Mouse (Mus musculus): ENCODE measurements around the gene Tas2r106. TPM values are rescaled to one million over a fixed set of nuclear protein-coding genes. Genes with fewer than 3 reads are reported as not detected.

Gene Tas2r106
- total RNA-seq (2023; ENCODE audit: inconsistent age), result not detected in 4 replicates

DNA sequence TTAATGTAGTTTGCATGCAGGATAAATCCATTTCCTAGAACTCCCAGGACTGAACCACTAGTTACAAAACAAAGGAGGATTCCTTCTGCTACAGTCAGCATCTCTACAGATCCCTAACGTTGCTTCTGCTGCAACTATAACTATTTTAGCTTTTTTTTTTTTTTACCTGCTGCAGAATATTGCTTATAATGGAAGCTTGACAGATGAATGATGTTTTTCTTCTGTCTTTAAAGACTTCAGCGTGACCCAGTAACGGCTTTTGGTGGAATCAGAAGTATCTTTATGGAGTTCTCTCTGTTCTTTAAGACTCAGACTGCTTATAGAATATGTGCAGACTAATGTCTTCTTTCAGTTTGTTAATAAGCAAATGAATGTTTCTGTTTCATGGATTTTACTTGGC is at the start of gene Tas2r106:
TSS of gene Tas2r106 (minus strand) at position 101 of the 400 bp plus-strand sequence.

DNA sequence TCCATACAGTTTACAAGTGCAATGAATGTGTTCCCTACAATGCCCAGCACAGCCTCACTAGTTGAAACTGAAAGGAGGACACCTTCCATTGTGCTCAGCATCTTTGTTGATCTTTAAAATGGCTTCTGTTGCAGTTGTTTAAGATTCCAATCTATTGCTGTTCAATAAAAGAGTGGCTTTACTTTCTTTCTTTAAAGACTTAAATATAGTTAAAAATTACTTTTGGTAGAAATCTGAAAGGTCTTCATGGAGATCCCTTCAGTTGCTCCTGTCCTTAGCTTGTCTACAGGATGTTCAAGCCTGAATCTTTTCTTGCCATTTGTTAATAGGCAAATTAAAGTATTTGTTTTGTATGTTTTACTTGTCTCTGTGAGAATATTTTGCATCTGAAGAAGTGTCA is 11.3 kb upstream of the Tas2r106 start, which contains the start of gene Tas2r114:
TSS of gene Tas2r114 (minus strand) at position 101 of the 400 bp plus-strand sequence.

DNA sequence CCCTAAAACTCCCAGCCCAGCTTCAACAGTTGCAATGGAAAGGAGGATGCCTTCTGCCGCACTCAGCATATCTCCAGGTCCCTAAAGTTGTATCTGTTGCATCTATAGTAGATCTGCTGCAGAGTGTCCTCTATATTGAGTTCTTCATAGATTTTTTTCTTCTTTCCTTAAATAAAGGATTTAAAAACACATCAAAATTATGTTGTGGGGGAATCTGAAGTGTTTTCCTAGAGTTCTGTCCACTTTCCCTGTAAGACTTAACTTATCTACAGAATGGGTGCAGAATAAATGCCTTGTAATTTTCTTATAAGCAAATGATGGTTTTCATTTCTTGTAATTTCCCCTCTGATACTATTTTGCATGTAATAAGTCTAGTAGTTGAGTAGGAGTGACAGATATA is 8.7 kb upstream of the Tas2r106 start, which contains the start of gene Tas2r105:
TSS of gene Tas2r105 (minus strand) at position 101 of the 400 bp plus-strand sequence.

GRCm38 (mm10) chr6:131685644-131686043 is 7.0 kb upstream of the Tas2r106 start, which contains the start of gene Tas2r104:
Gene Tas2r104 (minus strand): TSS chr6:131685744.

DNA sequence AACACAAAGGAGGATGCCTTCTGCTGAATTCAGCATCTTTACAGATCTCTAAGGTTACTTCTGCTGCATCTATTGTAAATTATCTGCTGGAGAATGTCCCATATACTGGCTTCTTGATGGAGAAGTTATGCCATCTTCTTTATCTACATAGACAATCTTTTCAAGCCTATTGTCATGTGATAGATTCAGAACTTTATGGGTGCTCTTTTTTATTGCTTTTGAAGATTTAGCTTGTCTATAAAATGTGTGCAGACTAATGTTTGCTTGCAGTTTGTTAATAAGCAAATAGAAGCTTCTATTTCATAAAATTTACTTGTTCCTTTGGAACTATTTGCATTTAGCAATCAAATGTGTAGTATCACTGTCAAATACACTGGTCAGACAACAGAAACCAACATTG is 18.6 kb downstream of the Tas2r106 start, which contains the start of gene Tas2r107:
TSS of gene Tas2r107 (minus strand) at position 101 of the 400 bp plus-strand sequence.

GRCm38 (mm10) chr6:131630812-131631211 is 47.9 kb downstream of the Tas2r106 start, which contains the start of gene Tas2r130:
Gene Tas2r130 (minus strand): TSS chr6:131630912.

Other genes with a start within 250 kb of the Tas2r106 start
- gene 5430401F13Rik, start 192.5 kb downstream of the Tas2r106 start, total RNA-seq (2023; ENCODE audit: inconsistent age), result not detected in 4 replicates
- not detected in 4 replicates for gene Gm6619, start 192.5 kb downstream of the Tas2r106 start, total RNA-seq (2023; ENCODE audit: inconsistent age)
- gene Tas2r130, start 48.0 kb downstream of the Tas2r106 start, total RNA-seq (2023; ENCODE audit: inconsistent age), result not detected in 4 replicates
- gene Tas2r107, start 18.7 kb downstream of the Tas2r106 start, total RNA-seq (2023; ENCODE audit: inconsistent age), result not detected in 4 replicates
- not detected in 4 replicates for gene Tas2r104, start 6.9 kb upstream of the Tas2r106 start, total RNA-seq (2023; ENCODE audit: inconsistent age)
- gene Tas2r105, start 8.6 kb upstream of the Tas2r106 start, total RNA-seq (2023; ENCODE audit: inconsistent age), result not detected in 4 replicates
- not detected in 4 replicates for gene Tas2r114, start 11.2 kb upstream of the Tas2r106 start, total RNA-seq (2023; ENCODE audit: inconsistent age)